Mouse (Mus musculus) G1E-ER4 (cell line): ENCODE measurements around the gene Timm44. TPM values are rescaled to one million over a fixed set of nuclear protein-coding genes. Genes with fewer than 3 reads are reported as not detected.

Experiments used
- GATA1 ChIP-seq: IDR thresholded peaks from one replicate; pipeline ENCODE4 v1.8.0; 2012; ENCODE audit warnings: low read length, inconsistent platforms
- polyA plus RNA-seq: library from polyadenylated mRNA; stranded (reverse); fragments of >175 nt; gene quantifications from 2 replicates; pipeline ENCODE4 v1.2.3, GENCODE M21; 2012

The Timm44 gene
- polyA plus RNA-seq: 80.8 and 85.8 TPM in 2 replicates

- TF ChIP-seq GATA1: no peak
Observed at GRCm38 (mm10) chr8:4275275-4276110, at the start of gene Timm44. Gene Timm44, minus strand, starts transcription at chr8:4275913.

- TF ChIP-seq GATA1: no peak
Observed at GRCm38 (mm10) chr8:4324983-4325750, 49.5 kb upstream of the Timm44 start, which contains the start of the genes Ccl25 and Elavl1. Gene Ccl25, plus strand, starts transcription at chr8:4325210. Gene Elavl1, minus strand, starts transcription at chr8:4325413.

- no peak for TF ChIP-seq GATA1
Observed at GRCm38 (mm10) chr8:4324525-4324924, 48.8 kb upstream of the Timm44 start.

GRCm38 (mm10) chr8:4323917-4324316 is 48.2 kb upstream of the Timm44 start:
- TF ChIP-seq GATA1: no peak

GRCm38 (mm10) chr8:4322470-4322869 is 46.8 kb upstream of the Timm44 start:
- no peak for TF ChIP-seq GATA1

GRCm38 (mm10) chr8:4321031-4321430 is 45.3 kb upstream of the Timm44 start:
- TF ChIP-seq GATA1: no peak

GRCm38 (mm10) chr8:4320404-4320803 is 44.7 kb upstream of the Timm44 start:
- no peak for TF ChIP-seq GATA1

GRCm38 (mm10) chr8:4319573-4319872 is 43.8 kb upstream of the Timm44 start:
- TF ChIP-seq GATA1: no peak

- no peak for TF ChIP-seq GATA1
Observed at GRCm38 (mm10) chr8:4318796-4319572, 43.3 kb upstream of the Timm44 start.

GRCm38 (mm10) chr8:4318124-4318523 is 42.4 kb upstream of the Timm44 start:
- no peak for TF ChIP-seq GATA1

GRCm38 (mm10) chr8:4314852-4315251 is 39.1 kb upstream of the Timm44 start:
- TF ChIP-seq GATA1: no peak

- no peak for TF ChIP-seq GATA1
Observed at GRCm38 (mm10) chr8:4313254-4314124, 37.8 kb upstream of the Timm44 start.

- no peak for TF ChIP-seq GATA1
Observed at GRCm38 (mm10) chr8:4312104-4312503, 36.4 kb upstream of the Timm44 start.

- TF ChIP-seq GATA1: no peak
Observed at GRCm38 (mm10) chr8:4305838-4306237, 30.1 kb upstream of the Timm44 start.

- TF ChIP-seq GATA1: peak; percentile 60
Observed at GRCm38 (mm10) chr8:4304124-4304547, 28.4 kb upstream of the Timm44 start.
